Mouse (Mus musculus): ENCODE data around the gene C3. TPM values are rescaled to one million over a fixed set of nuclear protein-coding genes. Genes with fewer than 3 reads are reported as not detected.
A peak's percentile ranks its signal among the peaks of the same experiment; 100 is the strongest.

Gene C3
- polyA plus RNA-seq (2016; fragmentation: Nextera tagmentation; extraction: Ambion mirVana), result 0.08 and 1.00 TPM in 2 replicates

GRCm38 (mm10) chr17:57228014-57228413 lies at the start of gene C3:
Gene C3 (minus strand): TSS chr17:57228136.
- Histone ChIP-seq H3K27ac (no peak within 1 kb of the TSS), H3K9ac (replicated peaks) (no peak within 1 kb of the TSS), H3K4me2 (no peak within 1 kb of the TSS), H3K4me3 (replicated peaks) (no peak within 1 kb of the TSS), H3K9me3 (no peaks in the 10 kb centered on the region), H3K36me3 (no peaks in the 10 kb centered on the region), H3K4me1 (replicated peaks) (no peaks in the 10 kb centered on the region), H3K27me3 (peaks cover 40% of the 10 kb centered on the region)
- 78% methylated on average over 3 of the region's 3 CpGs for WGBS
- ATAC-seq (ENCODE audit: insufficient number of reproducible peaks, insufficient read depth, low FRiP score, low TSS enrichment, low read depth), result no peak

- ATAC-seq (ENCODE audit: insufficient number of reproducible peaks, insufficient read depth, low FRiP score, low TSS enrichment, low read depth), result no peak
- H3K9me3 ChIP-seq, result no peaks in the 10 kb centered on the region
- peaks cover 10% of the 10 kb centered on the region; the same call in 1 of the 2 replicates for H3K4me1 ChIP-seq (replicated peaks)
- no peaks in the 10 kb centered on the region for H3K36me3 ChIP-seq
- peak overlapping the region; percentile 50 for H3K4me3 ChIP-seq (replicated peaks)
- no peak overlapping the region; the same call in 1 of the 2 replicates for H3K9ac ChIP-seq (replicated peaks)
- under 1% methylated on average over 20 of the region's 20 CpGs for WGBS
- peaks cover 68% of the 10 kb centered on the region for H3K27me3 ChIP-seq
- peak overlapping the region; percentile 66 for H3K4me2 ChIP-seq
- H3K27ac ChIP-seq, result no peak overlapping the region
These were observed 48.7 kb upstream of the C3 start for GRCm38 (mm10) chr17:57276634-57277121.

- Histone ChIP-seq H3K27ac (no peak overlapping the region), H3K27me3 (peaks cover 69% of the 10 kb centered on the region), H3K4me3 (replicated peaks) (peak overlapping the region; percentile 50), H3K9me3 (no peaks in the 10 kb centered on the region), H3K36me3 (no peaks in the 10 kb centered on the region), H3K4me2 (peak overlapping the region; percentile 66), H3K4me1 (replicated peaks) (peaks cover 10% of the 10 kb centered on the region; the same call in 1 of the 2 replicates), H3K9ac (replicated peaks) (no peak overlapping the region)
- ATAC-seq (ENCODE audit: insufficient number of reproducible peaks, insufficient read depth, low FRiP score, low TSS enrichment, low read depth), result no peak
- whole genome bisulfite sequencing, result 4% methylated on average over 13 of the region's 13 CpGs
These were observed 48.0 kb upstream of the C3 start for GRCm38 (mm10) chr17:57275997-57276351.

- H3K4me3 ChIP-seq (replicated peaks), result peak overlapping the region; percentile 50
- H3K36me3 ChIP-seq, result no peaks in the 10 kb centered on the region
- no peaks in the 10 kb centered on the region for H3K9me3 ChIP-seq
- ATAC-seq (ENCODE audit: insufficient number of reproducible peaks, insufficient read depth, low FRiP score, low TSS enrichment, low read depth), result peak; percentile 34; the same call in 1 of the 2 replicates
- H3K4me1 ChIP-seq (replicated peaks), result peaks cover 10% of the 10 kb centered on the region; the same call in 1 of the 2 replicates
- peak overlapping the region; percentile 66 for H3K4me2 ChIP-seq
- 1% methylated on average over 43 of the region's 53 CpGs for WGBS
- H3K27ac ChIP-seq, result no peak overlapping the region
- H3K9ac ChIP-seq (replicated peaks), result peak overlapping the region; percentile 44; the same call in 1 of the 2 replicates
- H3K27me3 ChIP-seq, result peaks cover 66% of the 10 kb centered on the region
These were observed 47.4 kb upstream of the C3 start for GRCm38 (mm10) chr17:57275111-57275996.

- peaks cover 60% of the 10 kb centered on the region for H3K27me3 ChIP-seq
- H3K27ac ChIP-seq, result no peak overlapping the region
- no peaks in the 10 kb centered on the region for H3K9me3 ChIP-seq
- 0 out of 2 replicates have a peak overlapping the region, but pooled peaks have one; percentile 44 for H3K9ac ChIP-seq (replicated peaks)
- 4% methylated on average over 15 of the region's 15 CpGs for WGBS
- peaks cover 10% of the 10 kb centered on the region; the same call in 1 of the 2 replicates for H3K4me1 ChIP-seq (replicated peaks)
- H3K4me2 ChIP-seq, result peak overlapping the region; percentile 66
- no peaks in the 10 kb centered on the region for H3K36me3 ChIP-seq
- ATAC-seq (ENCODE audit: insufficient number of reproducible peaks, insufficient read depth, low FRiP score, low TSS enrichment, low read depth), result no peak
- H3K4me3 ChIP-seq (replicated peaks), result peak overlapping the region; percentile 50
These were observed 46.8 kb upstream of the C3 start for GRCm38 (mm10) chr17:57274686-57275085.

- H3K9me3 ChIP-seq, result no peaks in the 10 kb centered on the region
- H3K4me1 ChIP-seq (replicated peaks), result peaks cover 10% of the 10 kb centered on the region; the same call in 1 of the 2 replicates
- WGBS, result 27% methylated on average over 7 of the region's 7 CpGs
- H3K27me3 ChIP-seq, result peaks cover 51% of the 10 kb centered on the region
- no peak for ATAC-seq (ENCODE audit: insufficient number of reproducible peaks, insufficient read depth, low FRiP score, low TSS enrichment, low read depth)
- no peak overlapping the region for H3K4me2 ChIP-seq
- H3K9ac ChIP-seq (replicated peaks), result no peak overlapping the region
- H3K27ac ChIP-seq, result no peak overlapping the region
- no peaks in the 10 kb centered on the region for H3K36me3 ChIP-seq
- H3K4me3 ChIP-seq (replicated peaks), result no peak overlapping the region
These were observed 45.9 kb upstream of the C3 start for GRCm38 (mm10) chr17:57273846-57274245.

- Histone ChIP-seq H3K4me2 (no peak overlapping the region), H3K9me3 (no peaks in the 10 kb centered on the region), H3K36me3 (no peaks in the 10 kb centered on the region), H3K4me1 (replicated peaks) (peaks cover 8% of the 10 kb centered on the region; the same call in 1 of the 2 replicates), H3K27me3 (peaks cover 34% of the 10 kb centered on the region), H3K27ac (no peak overlapping the region), H3K4me3 (replicated peaks) (no peak overlapping the region), H3K9ac (replicated peaks) (no peak overlapping the region)
- ATAC-seq (ENCODE audit: insufficient number of reproducible peaks, insufficient read depth, low FRiP score, low TSS enrichment, low read depth), result no peak
- 72% methylated on average over 9 of the region's 9 CpGs for WGBS
These were observed 43.4 kb upstream of the C3 start for GRCm38 (mm10) chr17:57271301-57271700.

- Histone ChIP-seq H3K9ac (replicated peaks) (no peak overlapping the region), H3K4me3 (replicated peaks) (no peak overlapping the region), H3K27ac (no peak overlapping the region), H3K36me3 (peaks cover 17% of the 10 kb centered on the region), H3K4me1 (replicated peaks) (0 out of 2 replicates have a peak, but pooled peaks cover 5% of the 10 kb centered on the region), H3K9me3 (no peaks in the 10 kb centered on the region), H3K4me2 (no peak overlapping the region), H3K27me3 (peaks cover 2% of the 10 kb centered on the region; the same call in 1 of the 2 replicates)
- 89% methylated on average over 6 of the region's 6 CpGs for WGBS
- no peak for ATAC-seq (ENCODE audit: insufficient number of reproducible peaks, insufficient read depth, low FRiP score, low TSS enrichment, low read depth)
These were observed 39.7 kb upstream of the C3 start for GRCm38 (mm10) chr17:57267556-57268126.

- no peak overlapping the region for H3K9ac ChIP-seq (replicated peaks)
- ATAC-seq (ENCODE audit: insufficient number of reproducible peaks, insufficient read depth, low FRiP score, low TSS enrichment, low read depth), result peak; percentile 59; the same call in 1 of the 2 replicates
These were observed 37.3 kb upstream of the C3 start for GRCm38 (mm10) chr17:57264972-57265945.

GRCm38 (mm10) chr17:57264164-57264563 lies 36.2 kb upstream of the C3 start:
- no peak for ATAC-seq (ENCODE audit: insufficient number of reproducible peaks, insufficient read depth, low FRiP score, low TSS enrichment, low read depth)
- H3K9me3 ChIP-seq, result no peaks in the 10 kb centered on the region
- peaks cover 51% of the 10 kb centered on the region for H3K36me3 ChIP-seq
- H3K9ac ChIP-seq (replicated peaks), result no peak overlapping the region
- no peak overlapping the region for H3K27ac ChIP-seq
- no peaks in the 10 kb centered on the region for H3K27me3 ChIP-seq
- 85% methylated on average over 2 of the region's 2 CpGs for WGBS
- H3K4me2 ChIP-seq, result no peak overlapping the region
- no peak overlapping the region for H3K4me3 ChIP-seq (replicated peaks)
- H3K4me1 ChIP-seq (replicated peaks), result 0 out of 2 replicates have a peak, but pooled peaks cover 5% of the 10 kb centered on the region

More at GRCm38 (mm10) chr17:57264972-57265945, 37.3 kb upstream of the C3 start:
- peak overlapping the region; percentile 17; the same call in 1 of the 2 replicates for H3K4me3 ChIP-seq (replicated peaks)
- peak overlapping the region; percentile 43 for H3K4me2 ChIP-seq
- H3K27ac ChIP-seq, result no peak overlapping the region
- H3K4me1 ChIP-seq (replicated peaks), result 0 out of 2 replicates have a peak, but pooled peaks cover 5% of the 10 kb centered on the region
- H3K27me3 ChIP-seq, result no peaks in the 10 kb centered on the region
- peaks cover 40% of the 10 kb centered on the region for H3K36me3 ChIP-seq
- WGBS, result 24% methylated on average over 22 of the region's 22 CpGs
- H3K9me3 ChIP-seq, result no peaks in the 10 kb centered on the region
